Mouse (Mus musculus): ENCODE data around the gene Pdk1. TPM values are rescaled to one million over a fixed set of nuclear protein-coding genes. Genes with fewer than 3 reads are reported as not detected.

The Pdk1 gene
- total and polyA plus RNA-seq, 3 experiments = 27.1 to 89.4 (median 49.2) TPM

DNA sequence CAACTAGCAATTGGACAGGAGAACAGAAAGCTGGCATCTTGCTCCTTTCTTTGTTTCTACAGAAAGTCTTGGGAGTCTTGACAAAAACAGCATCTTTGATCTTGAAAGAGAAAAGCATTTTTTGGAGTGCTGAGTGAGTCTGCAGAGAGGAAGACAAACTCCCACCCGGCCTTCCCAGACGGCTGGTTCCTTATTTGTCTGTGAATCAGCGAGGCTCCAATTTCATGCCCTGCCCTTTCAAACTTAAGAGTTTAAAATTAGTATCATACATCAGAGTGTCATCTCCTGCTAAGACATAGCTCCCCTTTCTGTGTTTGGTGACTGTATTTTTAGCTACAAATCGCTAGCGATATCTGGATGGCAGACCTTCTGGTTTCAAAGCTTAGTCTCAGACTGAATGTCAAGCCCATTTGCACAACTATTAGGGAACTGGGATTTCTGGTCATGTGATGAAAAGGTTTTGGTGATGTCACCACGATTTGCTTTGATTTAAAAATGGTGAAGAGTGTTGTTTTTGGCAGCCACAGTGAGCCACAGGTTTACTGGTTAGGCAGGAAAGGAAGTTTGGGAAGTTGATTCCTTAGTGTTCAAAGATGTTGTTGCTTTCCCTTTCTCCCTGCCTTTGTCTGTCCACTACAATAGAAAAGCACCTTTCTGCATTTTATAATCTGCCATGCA, 65.8 kb downstream of the Pdk1 start:
- no peak for DNase-seq

DNA sequence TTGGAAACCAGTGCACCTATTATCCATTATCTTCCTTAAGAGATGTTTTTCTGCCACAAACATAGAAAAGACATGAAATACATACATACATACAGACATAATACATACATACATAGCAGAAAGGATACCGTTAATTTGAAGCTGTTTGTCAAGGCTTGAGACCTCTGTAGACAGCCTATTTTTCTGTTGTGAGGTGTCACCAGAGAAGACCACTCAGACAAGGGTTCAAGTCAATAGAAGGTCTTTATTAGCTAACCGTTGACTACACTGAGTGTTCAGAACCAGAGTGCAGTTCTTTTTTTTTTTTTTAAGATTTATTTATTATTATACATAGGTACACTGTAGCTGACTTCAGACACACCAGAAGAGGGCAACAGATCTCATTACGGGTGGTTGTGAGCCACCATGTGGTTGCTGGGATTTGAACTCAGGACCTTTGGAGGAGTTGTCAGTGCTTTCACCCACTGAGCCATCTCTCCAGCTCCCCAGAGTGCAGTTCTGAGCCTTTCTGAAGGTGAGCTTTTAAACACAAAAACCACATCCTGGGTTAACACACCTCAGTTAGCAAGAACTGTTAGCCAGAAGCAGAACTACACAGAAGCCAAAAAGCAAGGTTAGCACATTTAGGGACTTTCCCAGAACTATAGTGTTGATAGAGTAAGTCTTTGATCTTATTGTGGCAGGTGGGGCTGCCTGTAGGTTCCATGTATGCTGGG, 68.1 kb downstream of the Pdk1 start:
- DNase-seq = no peak

DNA sequence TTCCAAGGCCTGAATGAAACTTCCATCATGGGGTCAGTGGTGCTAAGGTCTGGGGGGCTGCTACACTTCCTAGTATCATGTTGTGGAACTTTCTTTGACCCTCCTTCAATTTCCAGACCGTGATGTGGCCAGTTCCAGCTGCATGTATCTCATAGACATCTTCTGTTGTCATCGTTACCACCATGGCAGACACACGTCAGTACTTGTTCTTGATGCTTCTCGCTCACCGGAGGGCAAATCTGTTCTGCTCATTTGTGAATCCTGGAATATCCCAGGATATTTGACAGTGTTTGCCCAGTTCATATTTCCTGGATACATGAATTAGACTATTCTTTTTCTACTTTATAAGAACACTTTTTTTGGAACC, 68.7 kb downstream of the Pdk1 start:
- no peak for DNase-seq

DNA sequence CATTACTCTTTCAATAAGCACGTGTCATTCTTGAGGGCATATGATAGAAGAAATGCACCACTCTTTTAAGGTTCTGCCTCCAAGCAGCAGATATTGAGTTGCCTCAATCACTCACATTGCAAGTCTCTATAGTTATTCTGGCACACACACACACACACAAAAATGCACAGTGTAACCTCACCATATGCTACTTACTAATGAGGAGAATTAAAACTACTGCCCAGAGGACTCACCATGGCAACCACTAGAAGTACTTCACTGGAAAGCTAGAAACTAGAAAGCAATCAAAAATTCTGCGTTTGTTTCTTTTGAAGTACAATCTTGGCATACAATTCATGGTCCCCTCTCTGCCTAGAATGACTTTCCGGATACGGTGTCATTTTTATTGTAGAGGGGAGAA, 78.2 kb downstream of the Pdk1 start:
- DNase-seq = no peak

Other genes with a start within 250 kb of the Pdk1 start
- 100 to 1,000 TPM; 125 to 177 TPM for gene Itga6, start 127.6 kb upstream of the Pdk1 start, total RNA-seq (2021)
- 28.1 and 28.3 TPM in 2 replicates for gene Itga6, start 127.6 kb upstream of the Pdk1 start, polyA plus RNA-seq (2012; rRNA removed)
- 100 to 1,000 TPM; 109 to 271 TPM for gene Rapgef4, start 108.0 kb downstream of the Pdk1 start, total RNA-seq (2021)
- 81.1 and 137 TPM in 2 replicates for gene Rapgef4, start 108.0 kb downstream of the Pdk1 start, polyA plus RNA-seq (2012; rRNA removed)

All from adrenal gland, adult 2 months (tissue).